Mouse (Mus musculus) myocyte (in vitro differentiated cells): ENCODE results near the gene Rabgap1l. TPM values are rescaled to one million over a fixed set of nuclear protein-coding genes. Genes with fewer than 3 reads are reported as not detected.

Source experiments
- H3K27me3 ChIP-seq: one replicate; pipeline ENCODE4 v1.6.1; 2011; ENCODE audit not compliant: control insufficient read depth, insufficient read depth, insufficient read length
- H3K36me3 ChIP-seq: one replicate; pipeline ENCODE4 v1.6.1; 2011; ENCODE audit not compliant: control insufficient read depth, insufficient read depth
- H3K4me2 ChIP-seq: one replicate; pipeline ENCODE4 v1.6.1; 2011; ENCODE audit warnings: low read depth, control low read depth
- H3K4me3 ChIP-seq: one replicate; pipeline ENCODE4 v1.5.1; 2011; ENCODE audit warnings: mild to moderate bottlenecking, control low read depth, moderate library complexity
- H3K79me2 ChIP-seq: one replicate; pipeline ENCODE4 v1.6.1; 2011; ENCODE audit not compliant: control insufficient read depth, insufficient read depth
- H3ac ChIP-seq: one replicate; pipeline ENCODE4 v1.6.1; 2011; ENCODE audit not compliant: control insufficient read depth, insufficient read length
- CEBPB ChIP-seq: IDR thresholded peaks from 2 replicates; pipeline ENCODE4 v1.6.1; 2011; ENCODE audit warnings: mild to moderate bottlenecking, moderate library complexity; ENCODE audit not compliant: poor library complexity, insufficient read depth, severe bottlenecking
- E2F4 ChIP-seq: IDR thresholded peaks from one replicate; pipeline ENCODE4 v1.6.1; 2011; ENCODE audit warnings: mild to moderate bottlenecking, control low read depth, moderate library complexity; ENCODE audit not compliant: insufficient read depth
- MAX ChIP-seq: IDR thresholded peaks from one replicate; pipeline ENCODE4 v1.6.1; 2011; ENCODE audit warnings: low read depth, mild to moderate bottlenecking, control low read depth
- MYOD1 ChIP-seq, 3 experiments: IDR thresholded peaks; one replicate each; pipeline ENCODE4 v1.6.1; 2011; ENCODE audit warnings: control low read depth in 2 of 3, low read depth in 2 of 3, mild to moderate bottlenecking in 2 of 3, moderate library complexity in 1 of 3; ENCODE audit not compliant: insufficient read length in 2 of 3, control insufficient read depth in 1 of 3
- MYOG ChIP-seq, 3 experiments: IDR thresholded peaks; one replicate each; pipeline ENCODE4 v1.6.1; 2011; ENCODE audit warnings: control low read depth in 2 of 3, low read depth in 2 of 3, mild to moderate bottlenecking in 2 of 3; ENCODE audit not compliant: insufficient read length in 2 of 3, control insufficient read depth in 1 of 3, insufficient read depth in 1 of 3
- POLR2A ChIP-seq: IDR thresholded peaks from one replicate; pipeline ENCODE4 v1.6.1; 2011; ENCODE audit warnings: low read depth, mild to moderate bottlenecking, control low read depth, moderate library complexity; ENCODE audit not compliant: insufficient read length
- POLR2AphosphoS2 ChIP-seq: IDR thresholded peaks from one replicate; pipeline ENCODE4 v1.6.1; 2011; ENCODE audit warnings: low read depth, control low read depth; ENCODE audit not compliant: insufficient read length
- REST ChIP-seq: IDR thresholded peaks from one replicate; pipeline ENCODE4 v1.6.1; 2011; ENCODE audit warnings: mild to moderate bottlenecking, control low read depth, moderate library complexity; ENCODE audit not compliant: insufficient read depth, insufficient read length
- SRF ChIP-seq: IDR thresholded peaks from one replicate; pipeline ENCODE4 v1.6.1; 2011; ENCODE audit warnings: low read depth; ENCODE audit not compliant: control insufficient read depth, insufficient read length
- TCF12 ChIP-seq: IDR thresholded peaks from one replicate; pipeline ENCODE4 v1.6.1; 2011; ENCODE audit warnings: mild to moderate bottlenecking, control low read depth; ENCODE audit not compliant: poor library complexity, insufficient read depth, severe bottlenecking
- TCF3 ChIP-seq: IDR thresholded peaks from one replicate; pipeline ENCODE4 v1.6.1; 2011; ENCODE audit warnings: low read depth, control low read depth; ENCODE audit not compliant: insufficient read length
- USF1 ChIP-seq: IDR thresholded peaks from one replicate; pipeline ENCODE4 v1.6.1; 2011; ENCODE audit warnings: low read depth, mild to moderate bottlenecking, control low read depth, moderate library complexity
- polyA plus RNA-seq: library from polyadenylated mRNA; unstranded; fragments of >200 nt; fragmentation: generic; extraction: Trizol; gene quantifications from one replicate; pipeline ENCODE4 v1.2.1, GENCODE M21; 2012; ENCODE audit warnings: missing spikeins

Gene Rabgap1l
- polyA plus RNA-seq, 1 experiment, result 6.3 TPM

- H3K27me3 ChIP-seq, result no peaks in the 10 kb centered on the region
Measured at GRCm38 (mm10) chr1:160547934-160548876, 244.8 kb downstream of the Rabgap1l start.

GRCm38 (mm10) chr1:160535649-160536048, 257.4 kb downstream of the Rabgap1l start:
- Histone ChIP-seq H3K27me3 (no peaks in the 10 kb centered on the region), H3K4me2 (no peak overlapping the region), H3K4me3 (no peak overlapping the region), H3K36me3 (no peaks in the 10 kb centered on the region), H3ac (no peak overlapping the region), H3K79me2 (no peaks in the 10 kb centered on the region)
- no peak for TF ChIP-seq MAX
- no peak for TF ChIP-seq MYOG (IDR thresholded peaks at IDR 0.05; ENCODE audit: control insufficient read depth in 1 of 3, insufficient read depth in 1 of 3, insufficient read length in 2 of 3, low read depth in 2 of 3)
- no peak for TF ChIP-seq TCF3

More at GRCm38 (mm10) chr1:160547934-160548876, 244.8 kb downstream of the Rabgap1l start:
- no peak overlapping the region for H3ac ChIP-seq
- TF ChIP-seq TCF3, result no peak
- no peak for TF ChIP-seq USF1
- H3K4me2 ChIP-seq, result no peak overlapping the region
- no peak overlapping the region for H3K4me3 ChIP-seq
- H3K36me3 ChIP-seq, result no peaks in the 10 kb centered on the region
- no peaks in the 10 kb centered on the region for H3K79me2 ChIP-seq

GRCm38 (mm10) chr1:160534571-160535335, 258.3 kb downstream of the Rabgap1l start:
- Histone ChIP-seq H3K79me2 (no peaks in the 10 kb centered on the region), H3K4me3 (no peak overlapping the region), H3K4me2 (no peak overlapping the region), H3K36me3 (no peaks in the 10 kb centered on the region), H3K27me3 (no peaks in the 10 kb centered on the region), H3ac (no peak overlapping the region)
- TF ChIP-seq SRF (no peak), MYOG (IDR thresholded peaks at IDR 0.05; ENCODE audit: control insufficient read depth in 1 of 3, insufficient read depth in 1 of 3, insufficient read length in 2 of 3, low read depth in 2 of 3) (no peak), POLR2AphosphoS2 (no peak), MAX (no peak), POLR2A (no peak), USF1 (no peak), MYOD1 (IDR thresholded peaks at IDR 0.05; ENCODE audit: control insufficient read depth in 1 of 3, insufficient read length in 2 of 3, low read depth in 2 of 3) (no peak), TCF3 (no peak), REST (no peak), CEBPB (no peak)

GRCm38 (mm10) chr1:160533209-160533820, 259.7 kb downstream of the Rabgap1l start:
- no peak for TF ChIP-seq MAX
- no peak for TF ChIP-seq CEBPB
- TF ChIP-seq POLR2A, result no peak
- TF ChIP-seq MYOD1 (IDR thresholded peaks at IDR 0.05; ENCODE audit: control insufficient read depth in 1 of 3, insufficient read length in 2 of 3, low read depth in 2 of 3), result no peak
- TF ChIP-seq USF1, result no peak
- TF ChIP-seq REST, result no peak
- TF ChIP-seq TCF12, result no peak
- TF ChIP-seq POLR2AphosphoS2, result no peak
- TF ChIP-seq MYOG (IDR thresholded peaks at IDR 0.05; ENCODE audit: control insufficient read depth in 1 of 3, insufficient read depth in 1 of 3, insufficient read length in 2 of 3, low read depth in 2 of 3), result no peak
- no peak for TF ChIP-seq TCF3
- TF ChIP-seq E2F4, result no peak
- no peaks in the 10 kb centered on the region for H3K27me3 ChIP-seq
- no peaks in the 10 kb centered on the region for H3K79me2 ChIP-seq
- no peak overlapping the region for H3ac ChIP-seq
- H3K4me3 ChIP-seq, result no peak overlapping the region
- H3K4me2 ChIP-seq, result no peak overlapping the region
- no peaks in the 10 kb centered on the region for H3K36me3 ChIP-seq

GRCm38 (mm10) chr1:160531402-160531801, 261.6 kb downstream of the Rabgap1l start:
- Histone ChIP-seq H3K4me2 (peak overlapping the region; percentile 44), H3ac (no peak overlapping the region), H3K27me3 (no peaks in the 10 kb centered on the region), H3K36me3 (no peaks in the 10 kb centered on the region), H3K4me3 (no peak overlapping the region), H3K79me2 (no peaks in the 10 kb centered on the region)
- TF ChIP-seq CEBPB (peak; percentile 33; the same call in 1 of the 2 replicates), TCF12 (peak; percentile 72), E2F4 (no peak), TCF3 (peak; percentile 63), POLR2A (no peak), MYOD1 (IDR thresholded peaks at IDR 0.05; ENCODE audit: control insufficient read depth in 1 of 3, insufficient read length in 2 of 3, low read depth in 2 of 3) (peak in 2 of 3 experiments; percentile 89 to 92), MYOG (IDR thresholded peaks at IDR 0.05; ENCODE audit: control insufficient read depth in 1 of 3, insufficient read depth in 1 of 3, insufficient read length in 2 of 3, low read depth in 2 of 3) (peak; percentile 68 to 96 (median 87))
